ENCODE assay signal across 8 mouse cellular contexts in the genomic region with DNA sequence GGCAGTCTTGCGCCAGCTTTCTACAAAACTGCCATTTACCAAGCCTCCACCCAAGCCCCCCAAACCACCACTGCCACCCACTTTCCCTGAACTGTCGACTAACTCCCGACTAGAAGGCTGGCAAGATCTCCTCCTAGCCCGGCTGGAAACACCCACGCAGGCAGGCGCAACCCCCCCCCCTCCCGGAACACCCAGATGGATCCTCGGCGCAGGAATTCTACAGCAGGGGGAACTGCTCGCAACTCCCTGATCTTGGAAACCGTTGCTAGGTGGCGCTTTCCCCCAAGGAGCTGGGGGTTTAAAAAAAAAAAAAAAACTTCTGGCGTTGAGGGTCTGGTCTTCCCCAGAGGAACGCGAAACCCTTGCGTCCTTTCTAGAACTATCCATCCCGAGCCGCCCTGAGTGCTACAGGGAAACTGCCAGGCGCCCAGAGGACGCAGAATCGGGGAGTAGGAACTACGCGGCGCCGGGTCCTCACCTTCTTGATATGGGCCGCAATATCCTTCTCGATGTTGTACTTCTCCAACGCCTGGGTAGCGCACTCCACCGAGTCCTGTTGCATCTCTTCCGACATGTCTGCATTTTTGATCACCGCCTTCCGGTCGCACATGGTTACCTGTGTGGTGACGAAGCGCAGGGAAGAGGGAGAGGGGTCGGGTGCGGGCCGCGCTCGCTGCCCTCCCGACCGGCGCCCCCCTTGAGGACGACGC. TPM values are rescaled to one million over a fixed set of nuclear protein-coding genes. Genes with fewer than 3 reads are reported as not detected.
DNase-seq lines count a peak whose midpoint lies in the region; ATAC-seq and TF ChIP-seq lines count a peak whose summit lies in the region.

No protein-coding gene starts in this region.

- peak overlapping the region; percentile 90 for H3K27ac ChIP-seq in hindbrain, embryonic 14.5 days
- peak overlapping the region; percentile 94 for H3K27ac ChIP-seq in left cerebral cortex, adult 2 months

- peak overlapping the region; percentile 72 for H3K4me2 ChIP-seq in hindbrain, embryonic 14.5 days (replicated peaks)

- peak overlapping the region; percentile 76 for H3K4me3 ChIP-seq in hindbrain, embryonic 14.5 days (replicated peaks; ENCODE audit: low read length)
- H3K4me3 ChIP-seq in left cerebral cortex, adult 2 months: peak overlapping the region; percentile 94

- intact Hi-C loops in left cerebral cortex, adult 2 months (cut with DNase I): loop anchor here (1.0 to 2.0 kb wide), 4 partner anchors 19 to 49 kb away; a partner anchor contains a TSS

- WGBS in hindbrain, embryonic 14.5 days: under 1% methylated on average over 46 of the region's 46 CpGs

- no peaks in the 10 kb centered on the region for H3K9me3 ChIP-seq in hindbrain, embryonic 14.5 days (ENCODE audit: control insufficient read depth, low read length)

- no peaks in the 10 kb centered on the region for H3K27me3 ChIP-seq in hindbrain, embryonic 14.5 days (ENCODE audit: control insufficient read depth, insufficient read depth, low read length)

- peak; percentile 50 to 58 for DNase-seq in spleen, postnatal 36 days (ENCODE audit: low spot score in 2 of 2)
- DNase-seq in spleen, adult 18-20 months: no peak
- peak; percentile 73 to 77 for DNase-seq in cerebellum, postnatal 25 days
- DNase-seq in frontal cortex, postnatal 36 days (ENCODE audit: low spot score in 2 of 2): peak; percentile 60
- DNase-seq in hindbrain, embryonic 14.5 days (ENCODE audit: low spot score): peak; percentile 73
- DNase-seq in left cerebral cortex, adult 2 months (ENCODE audit: extremely low spot score in 1 of 2, low spot score in 2 of 2): peak; percentile 56 to 65
- peak; percentile 81 for DNase-seq in lung, postnatal 36 days
- DNase-seq in right cerebral cortex, postnatal 14 days: peak; percentile 65

- H3K4me1 ChIP-seq in hindbrain, embryonic 14.5 days (replicated peaks; ENCODE audit: control insufficient read depth, insufficient read depth, low read length): peaks cover 19% of the 10 kb centered on the region

- peaks cover 40% of the 10 kb centered on the region for H3K36me3 ChIP-seq in hindbrain, embryonic 14.5 days (replicated peaks; ENCODE audit: control insufficient read depth, insufficient read depth)

- TF ChIP-seq CTCF in left cerebral cortex, adult 2 months (IDR thresholded peaks at IDR 0.05): peak; percentile 29

- H3K9ac ChIP-seq in hindbrain, embryonic 14.5 days: peak overlapping the region; percentile 85

- ATAC-seq in hindbrain, embryonic 14.5 days (ENCODE audit: low FRiP score): peak; percentile 1; the same call in 1 of the 2 replicates

RNA-seq across cellular contexts. Expression of a gene that starts 0.6 kb away (rescaled TPM):
- 1,269 and 1,310 TPM in 2 replicates for polyA plus RNA-seq in hindbrain, embryonic 14.5 days (2014; fragmentation: Nextera tagmentation; extraction: Ambion mirVana)
- total RNA-seq in left cerebral cortex, adult 2 months (2021): 100 to 1,000 TPM; 608 to 642 TPM

RNA-seq across cellular contexts. Expression of a gene that starts 20.7 kb away (rescaled TPM):
- polyA plus RNA-seq in hindbrain, embryonic 14.5 days (2014; fragmentation: Nextera tagmentation; extraction: Ambion mirVana): 52.5 and 57.6 TPM in 2 replicates
- total RNA-seq in left cerebral cortex, adult 2 months (2021): 10 to 100 TPM; 39.9 to 41.9 TPM

RNA-seq across cellular contexts. Expression of a gene that starts 26.8 kb away (rescaled TPM):
- 140 and 145 TPM in 2 replicates for polyA plus RNA-seq in hindbrain, embryonic 14.5 days (2014; fragmentation: Nextera tagmentation; extraction: Ambion mirVana)
- total RNA-seq in left cerebral cortex, adult 2 months (2021): 10 to 100 TPM; 68.0 to 74.5 TPM

RNA-seq across cellular contexts. Expression of a gene that starts 27.5 kb away (rescaled TPM):
- 101 and 113 TPM in 2 replicates for polyA plus RNA-seq in hindbrain, embryonic 14.5 days (2014; fragmentation: Nextera tagmentation; extraction: Ambion mirVana)
- total RNA-seq in left cerebral cortex, adult 2 months (2021): 100 to 1,000 TPM; 253 to 265 TPM

RNA-seq across cellular contexts. Expression of a gene that starts 40.8 kb away (rescaled TPM):
- 41.8 and 42.2 TPM in 2 replicates for polyA plus RNA-seq in hindbrain, embryonic 14.5 days (2014; fragmentation: Nextera tagmentation; extraction: Ambion mirVana)
- total RNA-seq in left cerebral cortex, adult 2 months (2021): 10 to 100 TPM; 20.6 to 20.9 TPM

Comparison
In these comparisons a context has a peak if more than half of its experiments do, and no peak if none do; other contexts are left out.
1. DNase-seq: peak in spleen, postnatal 36 days (2 of 2), cerebellum, postnatal 25 days (2 of 2), frontal cortex, postnatal 36 days (2 of 2), hindbrain, embryonic 14.5 days (single experiment), left cerebral cortex, adult 2 months (2 of 2), lung, postnatal 36 days (single experiment) and right cerebral cortex, postnatal 14 days (single experiment); none in spleen, adult 18-20 months (0 of 2).